Mouse (Mus musculus): ENCODE measurements around the gene Tgfbr3l. TPM values are rescaled to one million over a fixed set of nuclear protein-coding genes. Genes with fewer than 3 reads are reported as not detected.
A peak's percentile ranks its signal among the peaks of the same experiment; 100 is the strongest.
"Not testable (repeated sequence)": the region's sequence is repeated elsewhere in the genome, so short reads cannot be mapped to it uniquely, and the experiment has no call there.

The Tgfbr3l gene
- polyA plus RNA-seq, 1 experiment from 2014 or later = 2.8 TPM

- 19% methylated on average over 29 of the region's 29 CpGs for WGBS
- no peak overlapping the region for H3K9ac ChIP-seq (ENCODE audit: low read depth, low read length)
- no peaks in the 10 kb centered on the region for H3K27me3 ChIP-seq (replicated peaks; ENCODE audit: control insufficient read depth, insufficient read depth, low read length)
- no peak for ATAC-seq
- H3K4me2 ChIP-seq (ENCODE audit: low read length) = no peak overlapping the region
- H3K4me3 ChIP-seq (ENCODE audit: low read length) = no peak overlapping the region
- no peaks in the 10 kb centered on the region for H3K9me3 ChIP-seq (ENCODE audit: control insufficient read depth, low read length)
- peaks cover 11% of the 10 kb centered on the region for H3K4me1 ChIP-seq (ENCODE audit: control insufficient read depth, insufficient read depth, low read depth, low read length)
- H3K27ac ChIP-seq (ENCODE audit: low read depth, low read length) = no peak overlapping the region
- peaks cover 42% of the 10 kb centered on the region for H3K36me3 ChIP-seq (ENCODE audit: control insufficient read depth, insufficient read depth, low read length)
Measured at GRCm38 (mm10) chr8:4249213-4249612, 1.2 kb downstream of the Tgfbr3l start.

GRCm38 (mm10) chr8:4250306-4250970, 2.4 kb downstream of the Tgfbr3l start:
- no peak overlapping the region for H3K27ac ChIP-seq (ENCODE audit: low read depth, low read length)
- H3K4me2 ChIP-seq (ENCODE audit: low read length) = no peak overlapping the region
- 34% methylated on average over 26 of the region's 26 CpGs for WGBS
- ATAC-seq = no peak
- H3K27me3 ChIP-seq (replicated peaks; ENCODE audit: control insufficient read depth, insufficient read depth, low read length) = no peaks in the 10 kb centered on the region
- no peaks in the 10 kb centered on the region for H3K9me3 ChIP-seq (ENCODE audit: control insufficient read depth, low read length)
- peaks cover 14% of the 10 kb centered on the region for H3K4me1 ChIP-seq (ENCODE audit: control insufficient read depth, insufficient read depth, low read depth, low read length)
- no peak overlapping the region for H3K9ac ChIP-seq (ENCODE audit: low read depth, low read length)
- peaks cover 38% of the 10 kb centered on the region for H3K36me3 ChIP-seq (ENCODE audit: control insufficient read depth, insufficient read depth, low read length)
- no peak overlapping the region for H3K4me3 ChIP-seq (ENCODE audit: low read length)

DNA sequence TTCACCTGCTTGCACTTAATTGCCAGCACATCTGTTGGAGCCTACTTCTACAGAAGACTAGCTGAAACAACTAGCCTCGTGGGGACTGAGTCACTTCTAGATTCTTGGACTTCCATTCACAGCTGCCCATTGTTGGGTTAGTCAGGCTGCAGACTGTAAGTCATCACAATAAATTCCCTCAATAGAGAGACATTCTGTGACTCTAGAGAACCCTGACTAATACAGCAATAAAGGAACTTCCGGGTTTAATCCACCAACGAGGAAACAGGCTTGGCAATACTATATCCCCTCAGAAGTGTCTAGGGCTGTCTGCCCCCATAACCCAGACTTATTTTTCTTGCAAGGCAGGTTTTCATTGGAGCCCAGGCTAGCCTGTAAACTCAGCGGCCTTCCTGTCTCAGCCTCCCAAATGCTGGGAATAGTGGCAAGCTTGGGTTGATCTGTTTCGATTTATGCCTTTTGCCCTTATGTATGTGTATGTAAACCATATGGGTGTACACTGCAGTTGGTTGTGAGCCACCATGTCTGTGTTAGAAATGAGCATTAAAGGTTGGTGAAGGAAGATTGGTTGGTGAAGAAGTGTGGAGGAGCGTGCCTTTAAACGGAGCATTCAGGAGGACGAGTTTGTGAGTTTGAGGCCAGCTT, 4.2 kb downstream of the Tgfbr3l start:
- H3K27ac ChIP-seq (ENCODE audit: low read depth, low read length) = peak overlapping the region; percentile 97
- no peak for ATAC-seq
- no peaks in the 10 kb centered on the region for H3K27me3 ChIP-seq (replicated peaks; ENCODE audit: control insufficient read depth, insufficient read depth, low read length)
- H3K9ac ChIP-seq (ENCODE audit: low read depth, low read length) = peak overlapping the region; percentile 98
- WGBS = 47% methylated on average over 8 of the region's 8 CpGs
- no peaks in the 10 kb centered on the region for H3K9me3 ChIP-seq (ENCODE audit: control insufficient read depth, low read length)
- H3K4me1 ChIP-seq (ENCODE audit: control insufficient read depth, insufficient read depth, low read depth, low read length) = peaks cover 23% of the 10 kb centered on the region
- peak overlapping the region; percentile 59 for H3K4me2 ChIP-seq (ENCODE audit: low read length)
- H3K36me3 ChIP-seq (ENCODE audit: control insufficient read depth, insufficient read depth, low read length) = peaks cover 32% of the 10 kb centered on the region
- H3K4me3 ChIP-seq (ENCODE audit: low read length) = peak overlapping the region; percentile 98

- no peaks in the 10 kb centered on the region for H3K27me3 ChIP-seq (replicated peaks; ENCODE audit: control insufficient read depth, insufficient read depth, low read length)
- peak; percentile 88 for ATAC-seq
- H3K4me1 ChIP-seq (ENCODE audit: control insufficient read depth, insufficient read depth, low read depth, low read length) = peaks cover 31% of the 10 kb centered on the region
- peak within 1 kb of the TSS; percentile 98 for H3K9ac ChIP-seq (ENCODE audit: low read depth, low read length)
- peak within 1 kb of the TSS; percentile 97 for H3K27ac ChIP-seq (ENCODE audit: low read depth, low read length)
- under 1% methylated on average over 69 of the region's 69 CpGs for WGBS
- H3K36me3 ChIP-seq (ENCODE audit: control insufficient read depth, insufficient read depth, low read length) = peaks cover 27% of the 10 kb centered on the region
- H3K9me3 ChIP-seq (ENCODE audit: control insufficient read depth, low read length) = no peaks in the 10 kb centered on the region
- H3K4me3 ChIP-seq (ENCODE audit: low read length) = peak within 1 kb of the TSS; percentile 98
- peak within 1 kb of the TSS; percentile 59 for H3K4me2 ChIP-seq (ENCODE audit: low read length)
Measured at GRCm38 (mm10) chr8:4252934-4253841, 5.2 kb downstream of the Tgfbr3l start, which contains the start of gene Snapc2. TSS of gene Snapc2 (plus strand) at chr8:4253080.

GRCm38 (mm10) chr8:4254001-4254400, 6.0 kb downstream of the Tgfbr3l start:
- H3K9me3 ChIP-seq (ENCODE audit: control insufficient read depth, low read length) = no peaks in the 10 kb centered on the region
- H3K36me3 ChIP-seq (ENCODE audit: control insufficient read depth, insufficient read depth, low read length) = peaks cover 24% of the 10 kb centered on the region
- H3K4me1 ChIP-seq (ENCODE audit: control insufficient read depth, insufficient read depth, low read depth, low read length) = peaks cover 31% of the 10 kb centered on the region
- 63% methylated on average over 6 of the region's 6 CpGs for WGBS
- H3K4me2 ChIP-seq (ENCODE audit: low read length) = peak overlapping the region; percentile 59
- H3K9ac ChIP-seq (ENCODE audit: low read depth, low read length) = peak overlapping the region; percentile 20; the same call in 1 of the 2 replicates
- ATAC-seq = peak; percentile 4; the same call in 1 of the 2 replicates
- H3K27ac ChIP-seq (ENCODE audit: low read depth, low read length) = peak overlapping the region; percentile 21; the same call in 1 of the 2 replicates
- H3K27me3 ChIP-seq (replicated peaks; ENCODE audit: control insufficient read depth, insufficient read depth, low read length) = no peaks in the 10 kb centered on the region
- H3K4me3 ChIP-seq (ENCODE audit: low read length) = peak overlapping the region; percentile 98

GRCm38 (mm10) chr8:4255471-4255870, 7.5 kb downstream of the Tgfbr3l start:
- ATAC-seq; H3K9ac ChIP-seq (ENCODE audit: low read depth, low read length); H3K4me3 ChIP-seq (ENCODE audit: low read length); H3K9me3 ChIP-seq (ENCODE audit: control insufficient read depth, low read length); H3K27ac ChIP-seq (ENCODE audit: low read depth, low read length); H3K4me2 ChIP-seq (ENCODE audit: low read length); H3K27me3 ChIP-seq (replicated peaks; ENCODE audit: control insufficient read depth, insufficient read depth, low read length): not testable (repeated sequence)
- H3K4me1 ChIP-seq (ENCODE audit: control insufficient read depth, insufficient read depth, low read depth, low read length) = peaks cover 35% of the 10 kb centered on the region
- peaks cover 23% of the 10 kb centered on the region for H3K36me3 ChIP-seq (ENCODE audit: control insufficient read depth, insufficient read depth, low read length)
- WGBS = 88% methylated on average over 7 of the region's 7 CpGs

DNA sequence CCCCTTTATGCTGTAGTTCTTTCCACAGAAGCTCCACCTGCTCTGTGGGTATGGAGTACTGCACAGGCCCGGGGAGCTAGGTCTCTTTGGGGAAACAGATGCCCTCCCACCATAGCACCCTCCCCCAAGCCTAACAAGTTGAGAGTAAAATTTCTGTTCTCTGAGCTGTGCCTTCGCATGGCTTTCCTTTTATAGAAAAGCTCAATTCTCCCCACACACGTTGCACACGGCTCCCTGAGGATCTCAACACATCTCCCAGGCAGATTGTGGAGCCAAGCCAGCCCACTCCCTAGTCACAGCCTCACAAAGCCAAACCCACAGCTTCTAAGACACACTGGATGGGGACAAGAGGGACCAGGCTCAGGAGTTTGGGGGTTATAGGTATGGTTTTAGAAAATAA, 8.9 kb downstream of the Tgfbr3l start:
- WGBS = 27% methylated on average over 4 of the region's 4 CpGs
- H3K4me2 ChIP-seq (ENCODE audit: low read length) = peak overlapping the region; percentile 59
- peak overlapping the region; percentile 97 for H3K27ac ChIP-seq (ENCODE audit: low read depth, low read length)
- peaks cover 35% of the 10 kb centered on the region for H3K4me1 ChIP-seq (ENCODE audit: control insufficient read depth, insufficient read depth, low read depth, low read length)
- no peaks in the 10 kb centered on the region for H3K27me3 ChIP-seq (replicated peaks; ENCODE audit: control insufficient read depth, insufficient read depth, low read length)
- H3K9me3 ChIP-seq (ENCODE audit: control insufficient read depth, low read length) = no peaks in the 10 kb centered on the region
- peak overlapping the region; percentile 88 for H3K9ac ChIP-seq (ENCODE audit: low read depth, low read length)
- H3K36me3 ChIP-seq (ENCODE audit: control insufficient read depth, insufficient read depth, low read length) = peaks cover 29% of the 10 kb centered on the region
- ATAC-seq = no peak
- peak overlapping the region; percentile 75 for H3K4me3 ChIP-seq (ENCODE audit: low read length)

DNA sequence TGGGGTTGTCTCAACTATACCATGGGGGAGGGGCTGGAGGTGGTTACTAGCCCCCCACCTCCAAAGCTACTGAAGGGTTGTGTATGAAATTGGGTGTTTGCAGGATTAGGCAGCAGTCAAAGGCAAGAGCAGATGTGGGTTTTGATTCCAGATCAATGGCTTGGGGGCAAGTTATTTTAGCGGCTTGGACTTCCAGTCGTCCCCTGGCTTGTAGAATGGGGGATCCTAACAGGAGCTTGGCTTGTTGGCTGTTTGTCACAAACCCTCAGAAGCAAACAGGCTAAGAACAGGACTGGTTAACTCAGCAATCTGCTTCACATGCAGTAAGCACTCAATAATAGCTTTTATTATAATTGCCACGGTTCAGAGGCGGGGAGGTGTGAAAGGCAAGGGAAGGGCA, 9.3 kb downstream of the Tgfbr3l start:
- H3K4me1 ChIP-seq (ENCODE audit: control insufficient read depth, insufficient read depth, low read depth, low read length) = peaks cover 33% of the 10 kb centered on the region
- peak overlapping the region; percentile 88 for H3K9ac ChIP-seq (ENCODE audit: low read depth, low read length)
- no peaks in the 10 kb centered on the region for H3K27me3 ChIP-seq (replicated peaks; ENCODE audit: control insufficient read depth, insufficient read depth, low read length)
- H3K27ac ChIP-seq (ENCODE audit: low read depth, low read length) = peak overlapping the region; percentile 97
- H3K9me3 ChIP-seq (ENCODE audit: control insufficient read depth, low read length) = no peaks in the 10 kb centered on the region
- H3K4me3 ChIP-seq (ENCODE audit: low read length) = peak overlapping the region; percentile 75
- 47% methylated on average over 4 of the region's 4 CpGs for WGBS
- no peak for ATAC-seq
- peaks cover 30% of the 10 kb centered on the region for H3K36me3 ChIP-seq (ENCODE audit: control insufficient read depth, insufficient read depth, low read length)
- peak overlapping the region; percentile 59 for H3K4me2 ChIP-seq (ENCODE audit: low read length)
